Comparison of ENCODE assay signal across 8 mouse cellular contexts in the genomic region with DNA sequence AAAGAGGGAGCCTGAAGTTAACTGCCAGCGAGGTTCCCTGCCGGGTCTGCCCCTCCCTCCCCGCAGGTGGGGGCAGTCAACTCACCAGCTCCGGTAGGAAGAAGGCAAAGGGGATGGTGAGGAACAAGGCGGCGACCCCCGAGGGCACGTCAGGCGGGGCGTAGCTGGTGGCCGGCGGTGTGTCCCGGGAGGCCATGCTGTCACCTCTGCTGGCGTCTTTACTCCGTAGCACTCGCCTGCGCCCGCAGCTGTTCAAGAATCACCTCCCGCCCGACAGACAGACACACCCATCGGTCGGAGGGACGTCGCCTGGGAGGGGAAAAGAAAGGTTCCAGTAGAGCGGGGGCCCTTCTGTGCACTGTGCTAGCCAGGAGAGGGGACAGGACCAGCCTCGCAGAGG. TPM values are rescaled to one million over a fixed set of nuclear protein-coding genes. Genes with fewer than 3 reads are reported as not detected.
DNase-seq lines count a peak whose midpoint lies in the region; ATAC-seq lines count a peak whose summit lies in the region.

Gene Mall, minus strand, starts transcription at position 262 of the 400 bp plus-strand sequence.

- ATAC-seq in embryonic facial prominence, embryonic 11.5 days (replicated peaks; ENCODE audit: insufficient number of reproducible peaks, low FRiP score, low TSS enrichment, low read depth): 0 out of 2 replicates have a peak, but pooled peaks have one; percentile 34
- ATAC-seq in hindbrain, embryonic 12.5 days (ENCODE audit: low FRiP score): no peak

- H3K27ac ChIP-seq in embryonic facial prominence, embryonic 11.5 days (replicated peaks; ENCODE audit: low read depth, low read length): no peak within 1 kb of the TSS
- no peak within 1 kb of the TSS for H3K27ac ChIP-seq in hindbrain, embryonic 12.5 days

- no peak within 1 kb of the TSS; the same call in 1 of the 2 replicates for H3K4me3 ChIP-seq in embryonic facial prominence, embryonic 11.5 days (ENCODE audit: low read depth, low read length)
- H3K4me3 ChIP-seq in hindbrain, embryonic 12.5 days: peak within 1 kb of the TSS; percentile 12; the same call in 1 of the 2 replicates

- H3K4me1 ChIP-seq in embryonic facial prominence, embryonic 11.5 days (ENCODE audit: control insufficient read depth, insufficient read depth, low read length): no peaks in the 10 kb centered on the region
- H3K4me1 ChIP-seq in hindbrain, embryonic 12.5 days: peaks cover 8% of the 10 kb centered on the region

- H3K9me3 ChIP-seq in embryonic facial prominence, embryonic 11.5 days (replicated peaks; ENCODE audit: control insufficient read depth, low read length): no peaks in the 10 kb centered on the region
- H3K9me3 ChIP-seq in hindbrain, embryonic 12.5 days (replicated peaks): no peaks in the 10 kb centered on the region

- no peaks in the 10 kb centered on the region for H3K36me3 ChIP-seq in embryonic facial prominence, embryonic 11.5 days (replicated peaks; ENCODE audit: control insufficient read depth, insufficient read depth, low read depth, low read length)
- no peaks in the 10 kb centered on the region for H3K36me3 ChIP-seq in hindbrain, embryonic 12.5 days

- intact Hi-C loops in left cerebral cortex, postnatal 10 days (cut with DNase I): no loop called here

- no peak within 1 kb of the TSS; the same call in 1 of the 2 replicates for H3K9ac ChIP-seq in embryonic facial prominence, embryonic 11.5 days (replicated peaks; ENCODE audit: low read length)
- peak within 1 kb of the TSS; percentile 19; the same call in 1 of the 2 replicates for H3K9ac ChIP-seq in hindbrain, embryonic 12.5 days

- H3K27me3 ChIP-seq in embryonic facial prominence, embryonic 11.5 days (ENCODE audit: control insufficient read depth, insufficient read depth, low read length): peaks cover 11% of the 10 kb centered on the region
- peaks cover 22% of the 10 kb centered on the region for H3K27me3 ChIP-seq in hindbrain, embryonic 12.5 days

- WGBS in embryonic facial prominence, embryonic 11.5 days: 2% methylated on average over 26 of the region's 26 CpGs
- 2% methylated on average over 24 of the region's 26 CpGs for WGBS in hindbrain, embryonic 12.5 days

- peak; percentile 35 for DNase-seq in adrenal gland, postnatal 14 days
- DNase-seq in adrenal gland, postnatal 25 days: no peak
- no peak for DNase-seq in embryonic facial prominence, embryonic 11.5 days (ENCODE audit: low spot score)
- peak; percentile 25 for DNase-seq in lung, postnatal 10 days
- DNase-seq in urinary bladder, postnatal 36 days (ENCODE audit: low spot score in 2 of 2): no peak
- DNase-seq in layer of hippocampus, adult 11-12 months (ENCODE audit: low spot score): no peak
- no peak for DNase-seq in left cerebral cortex, postnatal 10 days (ENCODE audit: extremely low spot score in 1 of 2, low spot score in 2 of 2)

- H3K4me2 ChIP-seq in embryonic facial prominence, embryonic 11.5 days (ENCODE audit: low read depth, low read length): peak within 1 kb of the TSS; percentile 32
- peak within 1 kb of the TSS; percentile 42 for H3K4me2 ChIP-seq in hindbrain, embryonic 12.5 days (replicated peaks)

RNA-seq across cellular contexts. Expression of gene Mall, which starts in this region (rescaled TPM):
- 2.2 and 2.5 TPM in 2 replicates for total RNA-seq in adrenal gland, postnatal 14 days (2021)
- total RNA-seq in adrenal gland, postnatal 25 days (2021): 0.61 and 0.76 TPM in 2 replicates
- polyA plus RNA-seq in embryonic facial prominence, embryonic 11.5 days (2014; fragmentation: Nextera tagmentation; extraction: Ambion mirVana): 1.1 and 1.4 TPM in 2 replicates
- 1.1 and 1.5 TPM in 2 replicates for polyA plus RNA-seq in hindbrain, embryonic 12.5 days (2016; fragmentation: Nextera tagmentation; extraction: Ambion mirVana)
- total RNA-seq in left cerebral cortex, postnatal 10 days (2021): under 1 TPM; 0.79 to 0.88 TPM

Comparison
In these comparisons a context has a peak if more than half of its experiments do, and no peak if none do; other contexts are left out.
1. DNase-seq: peak in adrenal gland, postnatal 14 days (single experiment) and lung, postnatal 10 days (single experiment); none in adrenal gland, postnatal 25 days (single experiment), embryonic facial prominence, embryonic 11.5 days (single experiment), urinary bladder, postnatal 36 days (0 of 2), layer of hippocampus, adult 11-12 months (single experiment) and left cerebral cortex, postnatal 10 days (0 of 2).